In genomic region chr7:70703784-70704183, GRCm38 (mm10) we compare ENCODE assay signal across 19 mouse cellular contexts.
"Had no signal": no experiment of that assay in that cellular context is flagged by ENCODE, and none has a peak within 500 bp of the region (broad histone marks: within the 10 kb centered on the region; RNA-seq: fewer than 3 reads in every experiment).

No protein-coding gene starts in this region.

- ATAC-seq: liver, postnatal 0 days; lung, postnatal 0 days; midbrain, embryonic 16.5 days had no signal

- H3K27me3 ChIP-seq: lung, embryonic 15.5 days; midbrain, embryonic 12.5 days; neural tube, embryonic 13.5 days; neural tube, embryonic 15.5 days had no signal

- DNase-seq: liver, postnatal 0 days; lung, adult 2 months; lung, postnatal 14 days; lung, postnatal 36 days; midbrain, embryonic 14.5 days; retina, postnatal 1 day; right cerebral cortex, adult 18-20 months; right cerebral cortex, postnatal 25 days; right cerebral cortex, postnatal 4 days; spleen, adult 18-20 months; thymus, adult 18-20 months; thymus, postnatal 14 days; thymus, postnatal 36 days had no signal
